Mouse (Mus musculus) left cerebral cortex, adult 11 months (tissue): ENCODE data around the gene Rps7.

ENCODE experiments used
- DNase-seq: peaks from one replicate; pipeline ENCODE4 v3.0.0; 2022; ENCODE audit warnings: low spot score

Gene Rps7

DNA sequence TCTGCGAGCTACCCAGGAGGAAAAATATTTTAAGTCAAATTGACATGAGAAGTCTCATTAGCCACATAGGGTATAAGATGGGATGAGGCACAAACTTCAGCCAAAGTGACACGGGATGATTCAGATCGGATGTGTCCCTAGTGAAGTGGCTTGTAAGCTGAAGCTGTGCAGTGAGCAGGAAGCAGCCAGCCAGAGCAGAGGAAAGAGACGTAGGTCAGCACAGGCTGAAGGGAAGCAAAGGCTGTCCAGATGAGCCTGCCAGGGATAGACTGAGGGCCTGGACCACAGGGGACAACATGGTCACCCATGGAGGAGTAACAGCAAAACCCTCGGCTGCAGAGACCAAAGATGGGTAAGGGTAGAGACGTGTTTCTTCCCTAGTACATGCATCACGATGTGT is 21.4 kb downstream of the Rps7 start:
- DNase-seq, result no peak

DNA sequence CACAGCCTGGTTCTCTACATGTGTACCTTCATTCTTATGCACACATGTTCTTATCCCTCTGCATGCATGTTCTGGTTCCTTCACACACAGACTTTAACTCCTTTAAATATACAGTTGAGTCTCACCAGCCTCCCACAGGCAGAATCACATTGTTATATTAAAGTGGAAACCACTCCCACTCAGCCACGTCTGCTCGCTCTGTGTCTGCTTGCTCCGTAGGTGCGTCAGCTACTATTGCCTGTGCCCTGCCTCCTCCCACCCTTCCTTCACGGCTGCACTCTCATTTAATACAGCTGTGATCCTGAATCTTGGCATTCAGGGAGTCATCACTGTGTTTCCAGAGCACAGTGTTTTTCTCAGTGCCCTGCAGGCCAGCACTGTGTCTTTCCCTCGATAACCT is 23.4 kb downstream of the Rps7 start:
- DNase-seq, result peak; percentile 57

DNA sequence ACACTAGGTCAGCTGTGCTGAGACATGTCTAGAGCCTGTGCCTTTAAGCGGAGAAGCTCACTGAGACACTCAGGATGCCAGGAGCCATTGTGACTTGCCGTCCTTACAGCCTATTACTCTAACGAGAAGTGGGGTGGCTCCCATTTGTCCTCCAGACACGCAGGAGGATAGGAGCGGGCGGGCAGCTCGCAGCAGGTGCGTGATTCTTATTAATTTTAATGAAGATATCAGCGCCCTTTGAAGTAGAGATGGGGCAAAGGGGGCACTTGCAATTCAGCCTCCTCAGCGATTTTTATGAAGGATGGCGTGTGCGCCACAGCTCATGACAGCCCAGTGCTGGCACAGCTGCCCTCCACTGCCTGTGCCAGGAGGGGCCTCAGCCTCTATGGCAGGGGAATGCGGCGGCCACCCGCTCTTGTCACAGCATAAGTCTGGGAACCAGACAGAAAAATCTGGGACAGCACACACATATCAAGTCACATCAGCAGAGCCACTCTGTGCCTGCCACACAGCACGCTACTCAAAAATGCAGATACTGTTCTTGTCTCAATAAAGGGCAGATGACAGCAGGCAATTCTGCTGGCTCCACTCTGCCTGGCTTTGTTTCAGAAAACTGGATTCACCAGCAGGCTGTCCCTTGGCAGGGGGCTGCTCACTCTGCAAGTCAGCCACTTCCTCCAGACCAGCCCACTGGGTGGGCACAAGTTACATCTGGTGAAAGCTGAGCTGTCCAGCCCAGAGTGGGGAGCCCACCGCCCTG is 28.0 kb downstream of the Rps7 start:
- DNase-seq, result no peak

DNA sequence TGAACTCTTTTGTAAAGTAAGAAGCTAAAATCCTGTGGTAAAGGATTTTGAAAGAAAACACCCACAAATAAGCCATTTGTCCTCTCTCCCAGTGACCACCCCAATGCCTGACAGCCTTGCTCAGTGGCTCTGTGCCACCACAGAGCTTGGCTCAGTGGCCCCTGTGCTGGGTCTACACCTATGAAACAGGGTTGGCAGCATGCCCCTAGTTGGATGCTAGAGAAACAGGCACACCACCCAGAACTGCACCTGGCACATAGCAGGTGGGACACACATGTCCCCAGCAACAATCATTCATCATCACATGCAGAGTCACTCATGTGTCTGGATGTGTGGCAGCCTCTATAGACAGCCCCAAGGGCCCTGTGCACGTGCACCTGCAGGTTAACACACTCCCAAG is 32.3 kb downstream of the Rps7 start:
- no peak for DNase-seq

DNA sequence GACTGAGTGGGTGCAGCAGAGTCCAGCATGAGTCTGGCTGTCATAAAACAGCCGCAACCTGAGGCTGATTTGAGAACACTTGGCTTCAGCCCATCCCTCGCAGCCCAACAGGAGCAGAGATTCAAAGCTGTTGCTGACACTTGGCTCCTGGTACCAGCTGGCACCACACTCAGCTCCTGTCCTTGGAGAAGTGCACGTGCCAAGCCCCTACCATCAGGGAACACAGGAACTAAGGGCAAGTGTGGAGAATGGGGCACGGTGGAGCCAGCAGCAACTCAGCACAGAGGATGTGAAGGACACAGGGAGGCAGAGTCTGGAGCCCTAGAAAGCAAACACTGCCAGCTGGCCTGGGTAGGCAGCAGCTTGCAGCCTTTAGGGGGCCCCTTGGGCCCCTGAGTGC is 33.5 kb downstream of the Rps7 start:
- DNase-seq, result no peak

DNA sequence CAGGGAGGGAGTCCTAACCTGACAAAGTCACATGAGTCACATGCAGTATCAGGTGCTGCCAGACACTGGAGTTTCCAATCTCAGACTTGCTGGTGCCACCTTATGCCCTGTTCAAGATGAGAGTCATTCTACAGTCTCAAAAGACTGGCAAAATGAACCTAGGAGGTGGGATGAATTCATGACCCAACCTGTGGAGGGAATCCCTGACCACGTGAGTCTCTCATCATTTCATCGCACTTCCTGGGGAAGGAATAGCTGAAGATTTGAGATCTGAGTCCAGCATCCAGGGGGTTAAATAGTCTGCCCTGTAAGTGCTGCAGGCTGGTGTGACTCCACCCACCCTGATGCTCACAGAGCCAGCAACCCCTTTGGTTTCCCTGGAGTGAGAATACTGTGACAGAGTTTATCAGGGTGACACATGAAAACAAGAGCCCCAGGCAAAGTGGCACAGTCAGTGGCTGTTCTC is 37.2 kb downstream of the Rps7 start:
- no peak for DNase-seq

DNA sequence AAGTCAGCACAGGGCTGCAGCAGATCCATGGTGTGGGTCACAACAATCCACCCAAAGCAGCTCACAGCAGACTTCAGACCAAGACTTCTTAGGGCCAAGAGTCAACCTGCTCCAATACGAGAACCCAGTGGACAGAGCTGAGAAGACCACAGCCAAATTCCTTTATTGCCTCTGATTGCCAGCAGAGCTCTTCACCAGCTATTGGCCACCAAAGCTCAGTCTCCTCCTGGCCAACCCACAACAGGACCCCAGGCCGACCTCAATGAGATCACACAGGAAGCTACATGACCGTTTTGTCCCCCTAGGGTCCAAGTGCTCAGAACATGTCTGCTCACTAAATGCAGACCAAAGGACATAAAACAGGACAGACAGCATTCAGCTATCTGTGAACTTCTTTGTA is 37.6 kb downstream of the Rps7 start:
- DNase-seq, result no peak

DNA sequence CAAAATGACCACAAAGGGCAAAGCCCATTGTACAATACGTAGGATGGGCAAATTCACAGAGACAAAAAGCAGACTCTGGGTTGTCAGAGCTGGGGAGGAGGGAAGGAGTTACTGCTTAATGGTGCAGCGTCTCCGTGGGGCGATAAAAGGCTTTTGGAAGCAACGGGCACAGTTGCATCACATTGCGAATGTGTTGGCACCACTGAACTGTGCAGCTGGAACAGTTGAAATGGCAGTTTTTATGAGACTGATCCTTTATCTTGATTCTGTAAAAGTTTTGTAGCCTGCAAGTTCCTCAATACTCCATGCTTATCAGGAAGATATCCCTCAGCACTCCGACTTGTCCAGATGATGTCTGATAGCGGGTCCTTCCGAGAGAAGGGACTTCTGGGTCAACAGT is 38.1 kb downstream of the Rps7 start:
- no peak for DNase-seq

DNA sequence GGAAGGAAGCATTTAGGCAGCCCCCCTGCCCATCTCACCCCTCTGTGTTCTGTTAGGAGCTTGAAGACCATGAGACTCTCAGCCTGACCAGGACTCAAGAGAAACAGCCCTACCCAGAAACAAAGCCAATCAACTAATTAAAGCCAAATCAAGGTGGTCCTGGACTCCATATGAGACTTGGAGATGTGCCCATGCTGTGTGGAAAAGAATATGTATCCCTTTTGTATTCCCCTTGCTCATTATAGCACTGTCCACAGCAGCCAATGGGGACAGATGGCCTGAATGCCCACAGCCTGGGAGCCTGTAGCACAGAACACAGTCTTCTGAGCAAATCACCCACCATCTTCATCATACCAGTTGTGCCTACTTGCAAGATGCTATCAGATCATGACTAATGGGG is 38.9 kb downstream of the Rps7 start:
- no peak for DNase-seq

DNA sequence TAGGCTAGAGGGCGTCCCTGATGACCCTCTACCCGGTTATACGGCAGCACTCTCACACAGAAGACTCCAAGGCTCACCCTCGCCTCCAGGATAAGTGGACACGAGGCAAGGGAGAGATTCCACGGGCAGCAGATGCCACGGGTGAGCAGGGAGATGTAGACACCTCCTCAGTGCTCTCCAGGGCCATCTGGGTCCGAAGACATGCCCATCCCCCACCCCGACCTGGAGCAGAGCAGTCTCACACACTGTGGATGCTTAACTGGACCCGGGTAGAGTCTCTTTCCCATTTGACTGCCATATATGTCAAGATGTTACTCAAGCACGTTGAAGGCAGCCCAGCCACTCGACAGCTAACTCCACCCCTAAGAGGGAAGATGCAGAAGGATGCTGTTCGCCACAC is 45.3 kb downstream of the Rps7 start:
- no peak for DNase-seq

DNA sequence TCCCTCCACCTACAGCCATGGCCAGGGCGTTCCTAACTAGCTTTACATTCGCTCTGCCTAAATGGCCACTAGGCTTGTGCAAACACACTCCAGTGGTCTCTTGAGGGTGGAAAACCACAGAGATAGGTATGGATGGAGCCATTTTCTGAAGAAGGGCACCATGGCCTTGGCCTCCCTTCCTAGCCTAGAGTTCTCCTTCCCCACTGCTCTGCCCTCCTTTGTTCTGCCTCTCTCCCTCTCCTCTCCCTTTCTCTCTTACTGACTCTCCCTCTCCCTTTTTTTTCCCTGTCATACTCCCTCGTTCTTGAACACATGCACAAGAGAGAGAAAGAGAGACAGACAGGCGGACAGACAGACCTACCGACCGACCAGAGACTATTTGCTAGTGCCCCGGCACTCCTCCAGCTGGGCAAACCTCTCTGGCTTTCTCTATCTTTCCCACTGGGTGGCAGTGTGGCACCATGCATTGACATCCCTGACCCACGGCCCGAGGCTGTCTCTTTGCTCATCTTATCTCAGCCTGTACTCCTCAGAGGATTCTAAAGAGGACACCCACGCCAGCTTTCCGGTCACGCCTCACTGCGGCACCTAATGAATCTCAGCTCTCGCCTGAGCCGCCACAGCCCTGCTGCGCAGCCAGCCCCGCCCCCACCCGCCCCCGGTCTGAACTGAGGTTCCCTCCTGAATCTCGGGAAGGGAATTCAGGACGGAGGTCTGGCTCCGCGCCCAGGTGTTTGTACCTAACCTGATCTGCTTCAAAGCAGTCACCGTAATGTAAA is 46.5 kb downstream of the Rps7 start:
- peak; percentile 89 for DNase-seq

DNA sequence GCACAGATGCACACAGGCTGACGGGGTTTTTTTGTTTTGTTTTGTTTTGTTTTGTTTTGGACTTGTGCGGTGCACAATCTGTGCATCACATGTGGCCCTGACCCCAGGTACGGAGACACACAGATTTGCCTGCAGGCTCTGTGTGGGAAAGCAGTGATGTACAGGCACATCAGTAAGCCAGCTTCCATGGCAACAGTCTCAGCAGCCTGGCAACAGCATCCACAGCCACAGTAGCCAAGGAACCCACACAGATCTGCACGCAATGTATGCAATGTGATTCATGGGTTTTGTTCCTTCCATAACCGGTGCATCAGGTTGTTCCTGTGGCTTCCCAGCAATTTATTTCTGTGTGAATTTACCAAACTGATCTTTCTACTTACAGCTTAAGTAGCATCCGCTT is 47.8 kb downstream of the Rps7 start:
- peak; percentile 72 for DNase-seq

DNA sequence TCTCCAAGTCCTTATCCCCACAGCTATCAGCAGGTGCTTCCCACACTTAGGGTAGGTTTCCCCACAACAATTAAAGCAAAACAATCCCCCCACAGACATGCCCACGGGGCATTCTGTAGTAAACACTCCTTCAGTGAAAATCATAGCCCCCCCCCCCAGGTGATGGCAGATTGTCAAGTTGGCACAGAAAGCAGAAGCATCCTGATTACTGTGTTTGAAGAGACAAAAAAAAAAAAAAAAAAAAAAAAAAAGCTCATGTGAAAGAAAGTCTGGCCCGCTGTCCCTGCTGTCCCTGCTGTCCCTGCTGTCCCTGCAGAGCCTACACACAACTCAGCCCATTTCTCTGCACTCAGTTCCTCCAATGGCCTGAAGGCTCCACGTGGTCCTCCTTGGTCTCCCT is 51.7 kb downstream of the Rps7 start:
- DNase-seq, result no peak

DNA sequence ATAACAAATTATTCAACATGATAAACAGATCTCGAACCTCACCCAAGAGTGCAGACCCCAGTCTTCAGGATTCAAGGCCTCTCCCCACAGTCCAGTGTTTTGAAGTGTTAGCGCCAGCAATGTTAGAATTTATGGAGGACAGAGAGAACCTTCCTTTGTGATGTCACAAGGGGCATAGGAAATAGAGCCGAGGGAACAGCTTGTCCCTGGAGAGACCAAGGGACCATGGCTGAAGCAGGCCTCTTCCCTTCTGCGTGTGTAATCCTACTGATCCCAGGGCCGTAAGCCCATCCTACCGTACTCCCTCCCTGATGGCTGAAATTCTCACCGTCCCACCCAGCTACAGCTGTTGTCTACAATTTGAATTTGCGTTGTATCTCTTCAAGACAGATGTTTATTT is 53.3 kb downstream of the Rps7 start, which contains the start of gene Allc:
TSS of gene Allc (minus strand) at position 101 of the 400 bp plus-strand sequence.
- DNase-seq, result no peak
